Mouse (Mus musculus): ENCODE measurements around the gene Slc35b2. TPM values are rescaled to one million over a fixed set of nuclear protein-coding genes. Genes with fewer than 3 reads are reported as not detected.
A peak's percentile ranks its signal among the peaks of the same experiment; 100 is the strongest.

Slc35b2 gene
- polyA plus RNA-seq, 2 experiments from 2014 or later, result 27.7 to 33.8 TPM

DNA sequence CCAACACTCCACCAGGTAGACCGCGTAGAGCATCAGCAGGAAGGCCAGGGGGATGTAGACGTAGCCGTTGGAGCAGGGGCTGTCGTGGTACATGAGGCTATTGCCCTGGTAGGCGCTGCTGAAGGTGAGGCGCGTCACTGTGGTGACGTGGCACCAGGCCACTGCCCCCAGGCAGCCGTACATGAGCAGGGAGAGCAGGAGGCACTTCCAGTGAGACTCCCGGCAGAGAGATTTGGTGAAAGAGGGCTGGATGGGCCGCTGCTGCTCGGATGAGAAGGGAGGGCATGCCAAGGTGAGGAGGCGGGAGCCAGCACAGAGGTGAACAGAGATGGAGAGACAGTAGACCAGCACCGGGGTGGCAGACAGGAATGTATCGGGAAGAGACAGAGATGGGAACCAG, 16.7 kb upstream of the Slc35b2 start:
- no peak for ATAC-seq

DNA sequence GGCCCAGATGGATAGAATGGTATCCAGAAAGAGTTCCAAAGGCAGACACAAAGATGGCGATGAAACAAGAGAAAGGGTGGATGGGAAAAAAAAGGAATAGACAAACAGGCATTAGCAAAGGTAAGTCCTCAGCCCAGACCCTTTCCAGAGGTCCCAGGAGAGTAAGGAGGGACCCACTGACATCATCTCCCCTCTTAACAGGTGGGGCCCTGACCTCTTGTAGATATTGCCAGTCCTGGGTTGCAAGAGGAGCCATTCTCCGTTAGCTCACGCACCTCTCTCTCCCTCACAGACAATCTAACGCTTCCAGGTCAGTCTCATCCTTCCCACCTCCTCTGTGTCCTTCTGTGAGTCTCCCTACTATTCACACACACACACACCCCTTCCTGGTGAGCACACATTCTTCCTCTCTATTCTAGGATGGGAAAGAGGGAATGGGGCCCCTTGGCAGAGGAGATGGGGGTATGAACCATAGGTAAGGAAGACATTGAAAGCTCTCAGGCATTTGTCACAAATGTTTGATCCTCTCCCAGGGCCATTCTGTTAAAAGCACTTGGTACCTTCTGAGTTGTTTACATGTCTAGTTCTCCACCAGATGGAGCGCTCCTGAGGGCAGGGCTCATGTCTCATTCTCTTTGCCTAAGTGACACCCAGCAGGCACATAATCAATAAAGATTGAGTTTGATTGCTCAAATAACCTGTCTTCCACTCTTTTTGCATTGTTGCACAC, 16.0 kb upstream of the Slc35b2 start:
- no peak for ATAC-seq

DNA sequence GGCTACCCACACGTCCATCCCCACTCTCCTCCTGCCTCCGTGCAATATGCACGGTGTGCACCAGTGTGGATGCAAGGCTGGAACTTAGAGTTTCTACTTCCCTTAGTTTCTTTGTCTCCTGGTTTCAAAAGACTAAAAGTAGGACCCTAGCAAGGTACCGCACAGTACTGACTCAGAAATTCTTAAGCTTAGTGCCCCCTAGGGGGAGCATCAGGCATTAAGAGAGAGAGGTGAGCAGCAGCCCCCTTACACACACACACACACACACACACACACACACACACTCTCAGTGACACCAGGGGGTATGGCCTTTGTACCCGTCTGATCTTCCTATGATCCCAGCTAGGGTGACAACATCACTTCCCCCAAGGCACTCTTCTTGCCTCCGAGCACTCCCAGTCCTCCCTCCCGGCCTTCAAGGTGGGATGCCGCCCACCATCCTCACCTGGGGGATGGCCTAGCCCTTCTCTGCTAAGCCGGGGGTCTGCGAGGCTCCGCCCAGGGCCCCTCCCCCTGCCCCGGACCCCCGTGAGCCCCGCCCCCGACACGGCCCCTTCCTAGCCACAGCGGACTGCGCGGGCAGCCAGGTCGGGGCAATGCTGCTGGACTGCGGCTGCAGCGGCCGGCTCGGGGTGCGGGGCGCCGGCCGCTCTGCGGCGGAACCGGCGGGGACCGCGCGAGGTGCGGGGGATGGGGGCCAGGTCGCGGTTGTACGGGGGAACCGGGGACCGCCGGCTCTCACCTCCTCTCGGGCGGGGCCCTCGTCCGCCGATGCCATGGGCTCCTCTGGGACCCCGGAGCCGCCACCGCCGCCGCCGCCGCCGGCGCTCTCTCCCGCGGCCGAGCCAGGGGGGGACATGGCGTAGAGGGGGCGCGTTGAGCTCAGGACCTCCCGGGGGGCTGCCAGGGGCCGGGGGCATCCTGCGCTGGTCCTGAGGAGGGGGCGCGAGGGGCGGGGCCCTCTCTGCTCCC, 14.8 kb upstream of the Slc35b2 start:
- ATAC-seq, result no peak

DNA sequence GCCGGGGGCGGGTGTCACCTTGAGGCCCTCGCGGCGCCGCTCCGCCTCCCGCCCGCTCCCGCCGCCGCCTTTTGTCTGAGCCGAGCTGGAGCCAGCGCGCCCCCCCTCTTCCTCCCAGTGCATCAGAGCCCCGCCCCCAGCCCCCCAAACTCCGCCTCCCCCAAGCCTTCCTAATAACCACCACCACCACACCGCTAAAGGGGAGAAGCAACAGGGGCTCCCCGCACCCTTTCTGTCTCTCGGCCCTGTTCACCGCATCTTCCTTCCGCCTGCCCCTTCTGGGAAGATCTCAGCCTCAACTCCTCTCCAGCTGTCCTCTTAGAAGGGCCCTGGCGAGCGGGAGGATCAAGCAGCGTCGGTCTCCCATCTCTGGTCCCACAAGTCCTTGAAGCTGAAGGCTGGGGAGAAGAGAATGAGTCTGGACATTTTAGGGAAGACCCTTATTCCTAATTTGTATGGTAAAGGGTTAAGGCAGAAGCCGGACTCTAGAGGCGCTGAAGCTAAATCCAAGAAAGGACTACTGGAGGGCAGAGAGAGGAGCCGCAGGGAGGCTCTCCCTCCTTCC, 14.0 kb upstream of the Slc35b2 start, which contains the start of gene Tmem151b:
TSS of gene Tmem151b (minus strand) at position 61 of the 565 bp plus-strand sequence.
- no peak for ATAC-seq

DNA sequence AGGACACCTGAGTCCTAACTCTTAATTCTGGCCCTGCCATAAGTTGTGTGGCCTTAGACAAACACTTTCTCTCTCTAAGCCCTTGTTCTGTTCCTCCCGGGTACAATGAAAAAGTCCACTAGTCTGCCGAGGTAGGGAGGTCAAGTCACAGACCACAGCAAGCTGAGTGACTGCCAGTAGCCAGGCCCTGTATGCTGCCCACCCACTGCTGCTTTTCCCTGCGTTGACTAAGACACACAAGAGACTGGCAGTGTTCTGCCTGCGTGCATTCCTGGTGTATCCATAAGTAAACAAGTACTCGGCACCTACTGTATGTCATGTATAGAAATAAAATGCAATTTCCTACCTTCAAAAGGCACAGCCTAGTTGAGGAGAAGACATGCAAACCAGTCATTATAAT, 13.4 kb upstream of the Slc35b2 start:
- no peak for ATAC-seq

DNA sequence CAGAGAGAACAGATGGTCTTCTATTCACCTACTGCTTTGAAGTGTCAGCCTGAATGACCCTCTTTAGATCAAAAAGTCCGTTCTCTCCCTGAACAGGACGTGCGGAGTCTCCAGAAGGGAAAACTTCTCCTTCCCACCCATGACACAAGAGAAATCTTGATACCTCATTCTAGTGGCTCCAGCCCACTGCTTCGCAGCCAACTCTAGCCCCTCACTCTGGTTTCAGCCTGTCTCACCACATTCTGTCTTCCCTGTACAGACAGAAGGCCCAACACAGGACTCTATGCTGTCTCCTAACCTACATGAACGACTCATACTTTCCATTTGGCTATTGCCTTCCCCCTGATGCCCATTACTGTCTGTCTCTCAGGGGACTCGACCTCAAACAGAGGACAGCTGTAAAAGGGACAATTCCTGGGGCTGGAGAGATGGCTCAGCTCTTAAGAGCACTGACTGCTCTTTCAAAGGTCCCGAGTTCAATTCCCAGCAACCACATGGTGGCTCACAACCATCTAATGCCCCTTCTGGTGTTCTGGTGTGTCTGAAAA, 12.4 kb upstream of the Slc35b2 start:
- no peak for ATAC-seq

DNA sequence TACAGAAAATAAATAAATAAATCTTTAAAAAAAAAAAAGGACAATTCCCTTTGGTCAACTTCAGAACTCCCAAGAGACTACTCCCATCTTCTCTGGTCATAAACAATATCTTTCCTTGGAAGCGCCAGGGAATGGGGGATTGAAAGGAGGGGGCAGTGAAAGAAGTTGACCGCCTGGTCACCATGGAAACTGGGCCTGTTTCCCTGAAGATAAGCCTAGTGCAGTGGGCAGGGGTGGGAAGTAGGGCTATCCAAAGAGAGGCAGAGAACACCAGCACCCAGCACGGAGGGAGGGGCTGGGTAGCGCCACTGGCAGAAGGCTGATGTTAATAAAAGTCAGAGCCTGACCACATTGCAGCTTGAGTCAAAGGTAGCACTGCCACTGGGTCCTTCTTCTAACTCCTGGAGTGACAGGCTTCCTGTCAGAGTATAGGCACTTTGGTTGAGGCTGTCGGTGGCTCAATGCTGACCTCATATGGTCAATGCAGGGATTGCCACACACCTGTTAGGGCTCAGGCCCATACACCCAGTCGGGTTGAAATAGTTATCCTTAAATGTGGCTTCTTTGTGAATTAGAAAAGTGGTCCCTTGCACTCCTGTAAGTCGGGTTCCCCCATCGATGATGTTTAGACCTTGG, 11.7 kb upstream of the Slc35b2 start:
- ATAC-seq, result peak; percentile 66

DNA sequence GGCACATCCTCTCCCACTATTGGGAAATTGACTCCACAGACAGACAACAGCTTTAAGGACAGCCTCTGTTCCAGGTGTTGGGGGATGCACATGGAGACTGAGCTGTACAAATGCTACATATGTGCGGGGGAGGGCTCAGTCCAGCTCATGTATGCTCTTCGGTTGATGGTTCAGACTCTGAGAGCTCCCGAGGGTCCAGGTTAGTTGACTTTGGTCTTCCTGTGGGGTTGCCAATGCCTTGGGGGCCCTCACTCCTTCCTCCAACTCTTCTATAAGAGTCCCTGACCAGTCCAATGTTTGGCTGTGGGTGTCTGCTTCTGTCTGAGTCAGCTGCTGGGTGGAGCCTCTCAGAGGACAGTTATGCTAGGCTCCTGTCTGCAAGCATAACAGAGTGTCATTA, 10.6 kb upstream of the Slc35b2 start:
- no peak for ATAC-seq

DNA sequence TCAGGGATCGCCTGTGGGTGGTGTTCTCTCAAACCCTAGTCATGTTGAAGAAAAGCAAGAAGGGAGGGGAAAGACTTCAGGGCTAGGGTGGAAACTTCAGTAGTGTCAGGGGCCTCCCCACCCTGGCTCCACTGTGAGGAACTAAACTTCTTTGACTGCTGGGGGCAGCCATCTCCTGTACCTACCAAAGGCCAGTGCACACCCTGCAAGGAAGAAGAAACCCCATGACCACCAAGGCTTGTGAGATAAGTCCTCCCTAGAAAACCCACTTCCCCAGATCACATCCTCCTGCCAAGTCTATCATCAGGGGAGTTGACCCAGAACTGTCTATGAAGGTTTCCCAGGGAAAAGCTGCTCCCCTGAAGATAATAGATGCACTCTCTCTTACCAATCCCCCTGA, 9.3 kb upstream of the Slc35b2 start:
- no peak for ATAC-seq

DNA sequence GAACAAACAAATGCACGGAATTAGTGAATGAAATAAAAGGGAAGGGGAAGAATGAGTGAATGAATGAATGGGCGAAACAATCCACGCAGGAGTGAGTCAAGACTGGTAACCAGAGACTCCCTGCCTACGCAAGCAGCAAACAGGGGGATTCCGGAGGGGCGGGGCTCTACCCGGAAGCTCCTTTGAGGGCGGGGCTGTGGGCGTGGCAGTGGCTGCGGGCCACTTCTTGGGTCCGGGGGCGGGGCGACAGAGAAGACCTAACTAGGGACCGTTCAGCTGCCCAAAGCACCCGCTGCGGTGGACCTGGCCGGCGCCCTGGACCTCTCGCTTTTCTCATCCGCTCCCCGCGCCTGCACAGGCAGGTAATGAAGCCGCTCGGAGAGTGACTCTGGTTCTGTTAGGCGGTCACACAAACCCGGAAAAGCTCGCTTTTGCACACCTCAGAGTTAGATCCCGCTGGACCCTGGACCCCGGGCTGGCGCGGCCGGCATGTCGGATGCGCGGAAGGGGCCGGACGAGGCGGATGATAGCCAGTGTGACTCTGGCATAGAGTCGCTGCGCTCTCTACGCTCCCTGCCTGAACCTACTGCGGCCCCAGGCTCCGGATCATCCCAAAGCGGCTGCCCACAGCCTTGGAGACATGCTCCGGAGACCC, 8.1 kb upstream of the Slc35b2 start, which contains the start of gene Nfkbie:
TSS of gene Nfkbie (plus strand) at position 252 of the 655 bp plus-strand sequence.
- peak; percentile 48 for ATAC-seq

DNA sequence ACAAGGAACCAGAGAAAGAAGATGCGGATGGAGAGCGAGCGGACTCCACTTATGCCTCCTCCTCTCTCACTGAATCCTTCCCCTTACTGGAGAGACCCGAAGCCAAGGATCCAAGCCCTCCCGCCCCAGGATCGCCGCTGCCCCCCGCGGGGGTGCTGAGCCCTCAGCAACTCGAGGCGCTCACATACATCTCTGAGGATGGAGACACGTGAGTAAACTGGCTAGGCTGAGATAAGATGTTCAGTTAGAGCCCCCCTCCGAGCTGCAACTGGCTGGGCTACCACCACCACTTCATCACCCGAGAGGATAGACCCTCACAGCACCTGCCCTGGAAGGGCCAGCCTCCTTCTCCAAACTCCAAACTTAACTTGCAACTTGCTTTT, 7.6 kb upstream of the Slc35b2 start:
- ATAC-seq, result no peak

DNA sequence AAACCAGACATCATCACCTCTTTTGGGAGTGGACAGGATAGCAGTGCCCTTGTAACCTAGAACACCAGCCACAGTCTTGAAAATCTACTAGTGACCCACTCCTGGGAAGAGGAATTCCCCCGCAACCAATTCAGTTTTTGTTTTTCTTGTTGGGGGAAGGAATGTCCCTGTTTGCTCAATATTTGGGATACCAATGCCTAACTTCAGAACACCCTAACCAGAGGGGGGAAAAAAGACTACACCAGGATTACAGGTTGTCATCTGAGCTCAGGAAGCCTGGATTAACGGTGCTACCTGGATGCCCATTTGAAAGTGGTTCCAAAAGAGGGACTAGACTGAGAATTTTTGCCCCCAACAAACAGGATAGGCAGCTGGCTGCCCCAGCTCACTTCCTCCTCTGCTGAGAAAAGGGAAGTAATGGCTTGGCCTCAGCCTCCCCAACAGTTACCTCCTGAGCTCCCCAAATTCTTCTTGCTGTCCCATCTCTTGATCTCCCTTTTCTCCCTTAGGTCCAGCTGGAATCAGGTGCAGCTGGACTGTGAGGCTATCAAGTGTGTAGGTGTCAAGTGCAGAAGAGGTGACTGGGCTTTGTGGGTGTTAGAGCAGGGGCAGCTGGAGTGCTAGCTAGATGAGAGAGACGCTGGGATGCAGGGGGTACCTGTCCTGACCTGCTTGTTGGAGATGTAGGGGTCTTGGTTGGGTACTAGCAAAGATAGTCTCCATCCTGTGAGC, 7.0 kb upstream of the Slc35b2 start:
- ATAC-seq, result no peak

DNA sequence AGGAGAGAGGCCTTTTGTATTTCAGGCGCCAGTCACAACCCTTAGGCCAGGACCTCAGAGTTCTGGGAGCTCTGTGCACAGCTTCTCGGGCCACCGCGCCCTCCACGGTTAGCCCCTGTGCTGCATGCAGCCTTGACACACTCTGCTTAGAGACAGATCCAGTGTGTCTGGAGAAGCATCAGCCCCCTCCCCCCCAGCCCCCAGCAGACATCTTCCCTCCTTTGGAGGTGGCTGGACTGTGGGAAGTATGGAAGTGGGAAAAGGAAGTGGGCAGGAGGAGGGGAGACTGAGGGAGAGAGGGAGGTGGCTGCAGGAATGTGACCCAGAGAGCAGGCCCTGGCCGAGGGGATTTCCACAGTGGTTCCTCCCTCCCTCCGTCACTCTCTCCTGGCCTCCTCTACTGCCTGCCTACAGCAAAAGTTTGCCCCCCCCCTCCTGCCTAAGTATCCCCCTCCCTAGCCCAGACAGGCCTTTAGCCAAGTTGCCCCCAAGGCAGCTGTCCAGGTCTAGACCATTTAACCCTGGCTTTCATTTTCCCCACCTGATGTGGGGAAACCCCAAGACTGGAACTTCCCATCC, 6.3 kb upstream of the Slc35b2 start:
- ATAC-seq, result no peak

DNA sequence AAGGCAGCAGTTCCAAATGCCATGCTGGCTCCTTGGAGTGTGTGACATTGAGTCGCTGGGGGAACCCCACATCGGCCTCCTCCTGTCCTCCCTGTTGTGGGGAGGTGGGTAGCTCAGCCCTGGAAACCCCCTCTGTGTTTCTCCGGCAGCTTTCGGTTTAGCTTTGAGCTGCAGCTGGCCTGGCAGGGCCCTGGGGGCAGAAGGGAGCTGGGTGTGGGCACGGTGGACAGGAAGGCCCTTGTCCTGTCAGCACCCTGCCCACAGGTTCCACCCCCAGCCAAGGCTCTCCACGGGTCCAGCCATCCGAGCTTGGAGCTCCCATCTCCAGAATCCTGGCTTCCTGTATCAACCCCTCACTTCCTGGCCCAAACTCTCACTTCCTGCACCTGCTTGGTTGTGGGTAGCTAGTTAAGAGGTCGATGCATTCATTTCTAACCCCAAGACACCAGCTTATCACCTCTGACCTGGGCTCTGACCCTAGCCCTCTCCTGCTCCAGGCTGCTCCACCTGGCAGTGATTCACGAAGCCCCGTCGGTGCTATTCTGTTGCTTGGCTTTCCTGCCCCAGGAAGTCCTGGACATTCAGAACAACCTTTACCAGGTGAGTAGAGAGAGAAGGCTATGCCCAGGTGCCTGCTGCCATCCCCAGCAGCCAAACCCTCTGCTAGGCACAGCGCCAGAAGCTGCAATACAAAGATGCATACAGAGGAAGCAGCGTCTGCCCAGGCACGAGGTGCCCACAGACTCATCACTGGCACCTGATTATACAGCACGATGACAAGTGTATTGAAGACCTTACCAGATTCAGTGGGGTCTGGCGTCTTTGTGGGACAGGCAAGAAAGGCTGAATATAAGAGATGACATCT, 5.4 kb upstream of the Slc35b2 start:
- ATAC-seq, result peak; percentile 58

DNA sequence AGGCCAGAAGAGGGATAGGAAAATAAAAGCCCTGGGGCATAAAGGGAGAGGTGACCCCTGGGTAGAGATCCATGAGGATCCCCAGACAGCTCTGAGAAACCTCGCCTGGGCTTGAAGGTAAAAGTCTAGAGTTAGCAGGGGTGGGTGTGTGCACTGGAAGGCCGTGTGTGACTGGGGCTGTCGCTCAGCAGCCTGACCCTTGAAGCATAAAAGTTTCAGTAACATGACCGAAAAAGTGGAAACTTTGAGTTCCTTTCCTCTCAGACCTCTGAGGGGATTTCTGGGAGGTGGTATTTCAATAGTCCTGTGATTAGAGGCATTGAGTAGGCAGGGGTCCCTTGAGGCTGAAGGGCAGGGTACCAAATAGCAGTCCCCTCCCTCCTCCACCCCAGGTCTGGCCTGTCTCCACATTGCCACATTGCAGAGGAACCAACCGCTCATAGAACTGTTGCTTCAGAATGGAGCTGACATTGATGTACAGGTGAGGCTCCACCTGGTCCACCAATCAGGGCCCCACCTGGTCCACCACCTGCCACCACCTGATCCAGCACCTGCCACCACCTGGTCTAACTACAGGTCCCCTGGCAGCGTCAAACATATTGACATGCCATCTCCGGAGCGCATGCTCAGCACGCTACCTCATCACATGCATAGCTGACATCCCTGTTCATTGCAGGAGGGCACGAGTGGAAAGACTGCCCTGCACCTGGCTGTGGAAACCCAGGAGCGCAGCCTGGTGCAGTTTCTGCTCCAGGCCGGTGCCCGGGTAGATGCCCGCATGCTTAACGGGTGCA, 3.7 kb upstream of the Slc35b2 start:
- no peak for ATAC-seq

DNA sequence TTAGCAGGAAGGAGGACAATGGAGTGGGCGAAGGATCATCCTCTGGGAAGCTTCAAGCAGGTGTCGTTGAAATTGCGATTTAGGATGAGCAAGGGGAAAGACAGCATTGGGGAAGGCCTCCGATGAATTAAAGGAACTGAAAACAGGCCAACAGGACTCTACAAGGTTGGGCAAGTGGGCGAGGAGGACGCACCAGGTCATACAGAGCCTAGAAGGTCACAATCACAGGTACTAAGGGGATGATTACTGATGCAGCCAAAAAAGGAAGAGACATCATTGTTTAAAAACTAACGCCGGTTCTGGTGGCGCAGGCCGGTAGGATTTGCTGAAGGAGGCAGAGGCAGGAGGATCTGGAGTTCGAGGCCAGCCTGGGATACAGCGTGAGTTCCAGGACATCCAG, 458 bp upstream of the Slc35b2 start:
- ATAC-seq, result no peak

DNA sequence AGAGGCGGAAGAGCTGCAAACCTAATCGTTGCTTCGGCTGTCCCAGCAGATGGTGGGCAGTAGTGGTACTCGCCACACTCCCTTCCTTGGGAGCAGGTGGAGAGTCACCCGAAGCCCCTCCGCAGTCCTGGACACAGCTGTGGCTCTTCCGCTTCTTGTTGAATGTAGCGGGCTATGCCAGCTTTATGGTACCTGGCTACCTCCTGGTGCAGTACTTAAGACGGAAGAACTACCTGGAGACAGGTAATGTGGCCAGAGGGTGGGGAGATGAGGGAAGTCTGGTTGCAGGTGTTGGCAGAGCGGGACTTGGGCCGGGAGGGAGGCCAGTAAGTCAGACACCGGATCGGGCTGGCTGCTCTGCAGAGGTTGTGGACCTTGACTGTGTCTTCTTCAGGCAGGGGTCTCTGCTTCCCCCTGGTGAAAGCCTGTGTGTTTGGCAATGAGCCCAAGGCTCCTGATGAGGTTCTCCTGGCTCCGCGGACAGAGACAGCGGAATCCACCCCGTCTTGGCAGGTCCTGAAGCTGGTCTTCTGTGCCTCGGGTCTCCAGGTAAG, 934 bp downstream of the Slc35b2 start:
- no peak for ATAC-seq

DNA sequence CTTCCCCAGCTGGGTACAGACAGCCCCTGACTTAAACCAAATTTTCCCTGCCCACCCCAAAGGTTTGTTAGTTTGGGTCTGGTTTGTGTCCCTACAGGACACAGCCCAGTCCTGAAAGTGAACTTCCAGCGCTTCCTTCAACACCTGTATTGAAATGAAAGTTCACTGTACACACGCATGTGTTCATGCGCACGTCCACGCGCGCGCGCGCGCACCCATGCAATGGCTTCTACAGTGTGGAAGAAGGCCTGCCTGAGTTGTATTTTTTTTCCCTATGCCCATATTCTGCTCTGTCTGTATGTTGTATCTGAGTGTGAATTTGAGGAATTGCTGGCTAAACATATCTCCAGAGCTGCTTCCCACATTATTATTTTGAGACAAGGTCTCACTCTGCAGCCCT, 1.4 kb downstream of the Slc35b2 start:
- ATAC-seq, result no peak

DNA sequence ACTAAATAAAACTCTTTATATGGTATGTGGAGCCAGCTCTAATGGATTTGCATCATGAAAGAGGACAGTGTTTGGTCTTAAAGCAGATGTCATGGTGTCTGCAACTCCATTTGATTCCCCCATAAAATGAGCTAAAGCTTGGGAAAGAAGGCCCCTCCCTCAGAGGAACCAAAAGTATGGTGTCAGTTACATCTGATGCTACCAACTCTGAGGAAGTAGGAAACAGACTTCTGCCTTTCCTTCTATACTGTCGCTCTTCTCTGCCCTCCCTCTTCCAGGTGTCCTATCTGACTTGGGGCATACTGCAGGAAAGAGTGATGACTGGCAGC, 2.3 kb downstream of the Slc35b2 start:
- ATAC-seq, result no peak

Data from activated CD4-positive, CD25-positive, alpha-beta regulatory T cell, adult 4 months (primary cell).